Mouse (Mus musculus): Measurements from ENCODE around the gene Endou. TPM values are rescaled to one million over a fixed set of nuclear protein-coding genes. Genes with fewer than 3 reads are reported as not detected.

Gene Endou
- polyA plus RNA-seq, 1 experiment = not detected

DNA sequence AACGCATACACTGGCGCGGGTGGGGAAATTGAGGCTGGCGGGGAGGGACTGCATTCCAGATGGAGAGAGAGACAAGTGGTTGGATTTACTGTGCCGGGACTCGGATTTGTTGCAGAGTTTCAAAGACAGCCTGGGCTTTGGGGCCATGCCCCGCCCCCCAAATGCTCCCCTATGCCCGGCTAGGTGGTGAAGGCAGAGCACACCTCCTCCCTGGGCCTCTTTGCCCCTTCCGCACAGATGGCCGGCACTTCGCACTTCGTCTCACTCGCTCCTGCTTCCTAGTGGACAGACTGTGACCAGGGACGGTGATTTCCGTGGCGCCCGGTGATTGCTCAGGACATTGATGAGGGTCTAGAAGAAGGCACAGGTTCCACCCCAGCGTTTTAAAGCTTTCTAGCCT, 37.1 kb upstream of the Endou start:
- H3K4me3 ChIP-seq (ENCODE audit: insufficient read depth, low read depth, low read length) = peak overlapping the region; percentile 58
- H3K27ac ChIP-seq (ENCODE audit: insufficient read depth, low read depth, low read length) = peak overlapping the region; percentile 39; the same call in 1 of the 2 replicates
- TF ChIP-seq CTCF (IDR thresholded peaks at IDR 0.05; ENCODE audit: insufficient read depth, low read depth, low read length) (no peak), POLR2A (IDR thresholded peaks at IDR 0.05; ENCODE audit: insufficient read depth, low read depth, low read length) (no peak)
- peaks cover 42% of the 10 kb centered on the region for H3K4me1 ChIP-seq (ENCODE audit: control insufficient read depth, insufficient read depth, low read length)
- WGBS = 7% methylated on average over 18 of the region's 18 CpGs

DNA sequence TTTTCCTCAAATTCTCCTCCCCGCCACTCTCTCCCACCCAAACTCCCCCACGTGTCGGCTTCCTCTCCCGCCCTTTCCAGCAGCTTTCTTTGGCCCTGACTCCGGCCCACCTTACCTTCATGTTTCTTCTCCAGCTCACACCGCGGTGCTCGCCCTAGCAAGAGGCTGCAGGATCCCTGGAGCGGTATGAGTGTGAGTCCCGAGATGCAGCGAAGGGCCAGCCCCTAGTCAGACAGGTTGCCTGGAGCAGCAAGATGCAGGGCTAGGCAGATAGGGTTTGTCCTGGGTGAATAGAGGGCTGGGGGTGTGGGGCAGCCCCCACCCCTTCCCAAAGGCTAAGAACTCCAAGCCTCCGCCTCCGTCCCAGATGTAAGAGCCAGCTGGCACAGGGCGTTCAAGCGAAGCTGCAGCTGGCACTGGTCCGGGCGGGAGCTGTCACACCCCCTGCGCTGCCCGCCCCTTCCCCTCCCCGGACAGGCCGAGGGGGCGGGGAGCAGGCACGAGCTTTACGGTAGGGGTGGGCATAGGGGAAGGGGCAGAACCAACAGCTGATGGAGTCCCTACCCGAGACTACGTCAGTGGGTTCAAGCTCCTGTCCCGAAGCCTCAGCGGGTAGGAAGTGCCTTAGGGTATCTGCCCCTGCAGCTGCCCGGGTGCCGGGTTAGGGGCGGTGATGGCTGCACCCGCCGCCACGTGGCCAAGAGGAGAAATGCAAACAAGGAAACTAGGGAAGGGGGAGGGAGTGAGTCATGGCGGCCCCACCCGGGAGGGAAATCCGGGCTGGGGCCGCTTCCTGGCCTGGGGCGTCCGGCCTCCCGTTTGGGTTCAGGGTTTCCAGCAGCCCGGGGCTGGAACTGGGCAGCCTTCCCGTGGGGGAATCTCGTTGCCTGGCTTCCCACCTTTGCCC, 36.4 kb upstream of the Endou start, which contains the start of gene Rapgef3:
Rapgef3 (minus strand) TSS at position 693 of the 907 bp plus-strand sequence.
- Histone ChIP-seq H3K4me1 (ENCODE audit: control insufficient read depth, insufficient read depth, low read length) (peaks cover 40% of the 10 kb centered on the region), H3K4me3 (ENCODE audit: insufficient read depth, low read depth, low read length) (peak within 1 kb of the TSS; percentile 58), H3K27ac (ENCODE audit: insufficient read depth, low read depth, low read length) (peak within 1 kb of the TSS; percentile 81)
- TF ChIP-seq POLR2A (IDR thresholded peaks at IDR 0.05; ENCODE audit: insufficient read depth, low read depth, low read length) = no peak; the same call in 1 of the 2 replicates
- peak; percentile 56; the same call in 1 of the 2 replicates for TF ChIP-seq CTCF (IDR thresholded peaks at IDR 0.05; ENCODE audit: insufficient read depth, low read depth, low read length)
- WGBS = under 1% methylated on average over 44 of the region's 44 CpGs

DNA sequence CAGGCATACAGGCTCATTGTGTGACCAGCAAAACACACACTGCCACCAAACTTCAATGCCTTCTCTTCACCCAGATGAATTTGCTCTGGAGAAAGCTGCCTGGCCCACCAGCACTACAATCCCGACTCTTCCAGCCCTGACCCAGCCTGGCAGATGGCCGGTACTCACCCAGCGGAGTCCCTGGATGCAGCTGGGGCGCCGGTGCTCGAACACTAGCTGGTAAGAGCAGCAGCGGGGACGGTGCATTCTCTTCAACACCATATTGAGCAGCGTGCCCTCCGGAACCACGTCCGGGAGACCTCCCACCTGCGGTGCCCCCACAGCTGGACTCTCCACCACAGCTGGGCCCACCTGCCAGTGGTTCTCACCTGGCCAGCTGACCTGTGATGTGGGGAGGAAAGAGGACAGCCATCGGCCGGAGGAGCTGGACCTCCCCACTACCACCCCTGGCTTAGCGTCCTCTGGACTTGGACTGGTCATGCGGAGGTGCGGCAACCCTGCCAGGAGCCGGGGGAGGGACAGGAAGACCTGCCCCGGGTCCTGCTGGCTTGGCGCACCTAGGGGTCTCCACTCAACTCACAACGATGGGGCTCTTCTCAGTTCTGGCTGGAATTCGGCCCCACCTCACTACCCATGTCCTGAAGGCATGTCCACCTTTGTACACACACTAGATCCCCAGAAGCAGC, 35.6 kb upstream of the Endou start:
- peak overlapping the region; percentile 81 for H3K27ac ChIP-seq (ENCODE audit: insufficient read depth, low read depth, low read length)
- 13% methylated on average over 23 of the region's 23 CpGs for WGBS
- peak overlapping the region; percentile 58 for H3K4me3 ChIP-seq (ENCODE audit: insufficient read depth, low read depth, low read length)
- no peak for TF ChIP-seq POLR2A (IDR thresholded peaks at IDR 0.05; ENCODE audit: insufficient read depth, low read depth, low read length)
- TF ChIP-seq CTCF (IDR thresholded peaks at IDR 0.05; ENCODE audit: insufficient read depth, low read depth, low read length) = no peak
- peaks cover 47% of the 10 kb centered on the region for H3K4me1 ChIP-seq (ENCODE audit: control insufficient read depth, insufficient read depth, low read length)

DNA sequence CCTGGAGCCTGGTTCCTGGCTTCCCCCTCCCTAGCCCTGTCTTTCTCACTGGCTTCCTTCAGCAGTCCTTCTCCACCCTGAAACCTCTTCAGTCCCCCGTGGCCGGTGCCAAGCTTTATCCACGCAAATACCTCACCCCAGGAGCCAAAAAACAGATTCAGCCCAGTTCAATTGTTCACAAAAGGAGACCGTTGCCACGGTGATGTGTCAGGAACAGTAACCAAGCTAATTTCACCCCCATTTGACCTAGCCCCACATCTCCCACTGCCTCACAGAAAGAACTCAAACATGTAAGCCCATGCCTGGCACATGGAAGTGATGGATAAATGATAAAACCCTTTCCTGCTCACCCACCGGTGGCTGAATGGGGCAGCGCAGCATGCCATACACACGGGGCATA, 35.1 kb upstream of the Endou start:
- Histone ChIP-seq H3K4me1 (ENCODE audit: control insufficient read depth, insufficient read depth, low read length) (peaks cover 53% of the 10 kb centered on the region), H3K27ac (ENCODE audit: insufficient read depth, low read depth, low read length) (peak overlapping the region; percentile 81), H3K4me3 (ENCODE audit: insufficient read depth, low read depth, low read length) (peak overlapping the region; percentile 58)
- WGBS = 10% methylated on average over 8 of the region's 8 CpGs
- TF ChIP-seq CTCF (IDR thresholded peaks at IDR 0.05; ENCODE audit: insufficient read depth, low read depth, low read length) (no peak), POLR2A (IDR thresholded peaks at IDR 0.05; ENCODE audit: insufficient read depth, low read depth, low read length) (no peak)

DNA sequence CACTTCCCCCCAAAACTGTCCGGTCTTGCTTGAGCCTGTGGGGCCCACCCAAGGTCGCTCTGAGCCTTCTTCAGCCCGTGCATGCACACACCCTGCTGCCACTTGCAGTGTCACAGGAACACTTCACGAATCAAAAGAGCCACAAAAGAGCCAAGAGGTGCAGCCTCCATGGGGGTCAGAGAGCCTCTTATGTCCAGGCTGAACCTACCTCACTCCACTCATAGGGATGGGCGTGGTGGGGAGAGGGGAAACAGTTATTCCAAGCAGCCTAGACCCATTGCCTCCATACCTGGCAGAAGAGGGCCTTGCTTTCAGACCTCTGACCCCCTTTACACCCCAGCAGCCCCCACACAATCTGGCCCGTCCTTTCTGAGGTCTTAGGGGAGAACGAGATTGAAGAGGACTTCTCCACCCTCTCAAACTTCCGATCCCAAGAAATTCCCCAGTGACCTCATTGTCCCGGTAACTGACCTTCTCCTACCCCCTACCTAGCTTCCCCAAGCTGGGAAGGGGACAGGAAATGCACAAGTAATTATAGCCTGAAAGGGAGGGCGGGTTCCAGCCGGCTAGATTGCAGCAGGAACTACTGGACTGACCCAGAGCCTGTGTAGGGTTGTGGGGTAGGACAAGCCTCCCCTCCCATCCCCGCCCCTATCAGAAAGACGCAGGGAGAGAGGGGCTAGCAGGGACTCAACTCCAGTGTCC, 34.1 kb upstream of the Endou start:
- 58% methylated on average over 13 of the region's 13 CpGs for WGBS
- H3K27ac ChIP-seq (ENCODE audit: insufficient read depth, low read depth, low read length) = peak overlapping the region; percentile 39
- peaks cover 61% of the 10 kb centered on the region for H3K4me1 ChIP-seq (ENCODE audit: control insufficient read depth, insufficient read depth, low read length)
- TF ChIP-seq POLR2A (IDR thresholded peaks at IDR 0.05; ENCODE audit: insufficient read depth, low read depth, low read length) = no peak
- no peak for TF ChIP-seq CTCF (IDR thresholded peaks at IDR 0.05; ENCODE audit: insufficient read depth, low read depth, low read length)
- H3K4me3 ChIP-seq (ENCODE audit: insufficient read depth, low read depth, low read length) = peak overlapping the region; percentile 34

DNA sequence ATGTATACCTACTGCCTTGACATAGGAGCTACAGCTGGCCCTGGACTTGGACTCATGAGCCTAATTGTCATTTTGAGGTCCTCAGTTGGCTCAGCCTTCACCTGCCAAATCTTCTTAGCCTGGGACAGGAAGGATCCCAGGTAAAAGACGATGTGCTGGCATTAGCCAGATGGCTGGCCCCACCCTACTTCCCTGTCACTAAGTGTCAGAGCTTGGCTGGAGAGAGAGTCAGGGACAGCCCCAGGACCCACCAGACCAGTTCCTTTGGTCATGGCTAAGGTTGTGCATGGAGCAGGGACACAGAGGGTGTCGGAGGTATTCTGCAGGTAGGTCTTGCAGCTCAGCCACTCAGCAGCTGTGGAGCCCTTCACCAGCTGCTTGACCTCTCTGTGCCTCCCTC, 33.4 kb upstream of the Endou start:
- whole genome bisulfite sequencing = 90% methylated on average over 2 of the region's 2 CpGs
- Histone ChIP-seq H3K4me3 (ENCODE audit: insufficient read depth, low read depth, low read length) (0 out of 2 replicates have a peak overlapping the region, but pooled peaks have one; percentile 34), H3K27ac (ENCODE audit: insufficient read depth, low read depth, low read length) (no peak overlapping the region), H3K4me1 (ENCODE audit: control insufficient read depth, insufficient read depth, low read length) (peaks cover 65% of the 10 kb centered on the region)
- no peak for TF ChIP-seq POLR2A (IDR thresholded peaks at IDR 0.05; ENCODE audit: insufficient read depth, low read depth, low read length)
- TF ChIP-seq CTCF (IDR thresholded peaks at IDR 0.05; ENCODE audit: insufficient read depth, low read depth, low read length) = no peak

DNA sequence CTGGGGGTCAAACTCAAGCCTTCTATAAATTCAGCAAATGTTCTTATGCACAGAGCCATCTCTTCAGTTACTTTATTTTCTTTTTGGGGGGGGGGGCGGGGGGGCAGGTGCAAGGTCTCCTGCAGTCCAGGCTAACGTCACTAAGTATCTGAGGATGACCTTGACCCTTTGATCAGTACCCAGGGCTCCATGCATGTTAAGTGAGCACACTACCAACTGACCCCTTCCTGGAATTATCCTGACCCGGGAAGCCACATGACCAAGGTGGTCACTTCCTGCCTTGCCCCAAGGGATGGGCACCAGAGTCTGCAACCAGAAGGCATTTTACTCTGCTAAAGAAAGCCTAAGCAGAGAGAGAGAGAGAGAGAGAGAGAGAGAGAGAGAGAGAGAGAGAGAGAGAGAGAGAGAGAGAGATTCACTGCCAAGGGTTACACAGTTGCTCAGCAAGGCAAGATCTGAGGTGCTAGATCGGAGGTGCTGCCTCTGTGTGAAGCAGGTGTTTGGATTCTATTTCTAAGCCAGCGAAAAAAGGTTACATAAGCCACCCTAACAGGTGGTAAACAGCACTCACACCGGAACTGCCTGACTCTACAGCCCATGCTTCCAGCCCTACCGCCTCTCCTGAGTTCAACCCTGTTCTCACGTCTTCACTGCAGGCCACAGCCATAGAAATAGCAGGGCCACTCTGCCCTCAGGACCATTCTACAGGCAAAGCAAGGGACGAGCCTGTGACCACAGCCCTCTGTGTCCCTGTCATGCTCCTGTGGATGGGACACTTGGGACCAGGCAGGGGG, 32.3 kb upstream of the Endou start:
- TF ChIP-seq CTCF (IDR thresholded peaks at IDR 0.05; ENCODE audit: insufficient read depth, low read depth, low read length) (no peak), POLR2A (IDR thresholded peaks at IDR 0.05; ENCODE audit: insufficient read depth, low read depth, low read length) (no peak)
- H3K4me1 ChIP-seq (ENCODE audit: control insufficient read depth, insufficient read depth, low read length) = peaks cover 65% of the 10 kb centered on the region
- no peak overlapping the region for H3K27ac ChIP-seq (ENCODE audit: insufficient read depth, low read depth, low read length)
- H3K4me3 ChIP-seq (ENCODE audit: insufficient read depth, low read depth, low read length) = no peak overlapping the region
- 71% methylated on average over 9 of the region's 9 CpGs for WGBS

DNA sequence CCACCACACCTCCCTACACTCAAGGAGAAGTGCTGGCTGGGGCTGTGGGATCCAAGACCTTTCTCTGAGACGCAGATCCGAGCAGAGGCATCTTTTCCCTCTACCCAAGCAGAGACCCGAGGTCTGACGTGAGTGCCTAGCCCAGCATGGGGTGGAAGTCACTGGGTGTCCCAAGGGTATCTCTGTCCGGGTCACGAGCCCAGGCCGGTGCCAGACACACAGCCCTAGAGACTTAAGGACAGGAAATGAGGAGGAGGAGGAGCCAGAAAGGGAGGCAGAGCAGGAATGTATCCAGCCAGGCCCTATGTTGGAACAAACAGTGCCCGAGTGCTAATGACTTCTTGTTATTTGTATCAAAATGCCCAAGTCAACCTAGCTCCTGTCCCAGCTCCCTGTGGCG, 31.6 kb upstream of the Endou start:
- no peak overlapping the region for H3K27ac ChIP-seq (ENCODE audit: insufficient read depth, low read depth, low read length)
- H3K4me1 ChIP-seq (ENCODE audit: control insufficient read depth, insufficient read depth, low read length) = peaks cover 58% of the 10 kb centered on the region
- no peak overlapping the region for H3K4me3 ChIP-seq (ENCODE audit: insufficient read depth, low read depth, low read length)
- WGBS = 65% methylated on average over 9 of the region's 9 CpGs
- TF ChIP-seq CTCF (IDR thresholded peaks at IDR 0.05; ENCODE audit: insufficient read depth, low read depth, low read length) = no peak
- no peak for TF ChIP-seq POLR2A (IDR thresholded peaks at IDR 0.05; ENCODE audit: insufficient read depth, low read depth, low read length)
